Mouse (Mus musculus) E14TG2a.4 (cell line): ENCODE data around the gene Stard3.

Experiments used
- H3K27me3 ChIP-seq: 2 replicates; pipeline ENCODE4 v1.6.1; 2014; ENCODE audit warnings: low read length, control low read depth; ENCODE audit not compliant: insufficient read depth
- H3K36me3 ChIP-seq: 2 replicates; pipeline ENCODE4 v1.6.1; 2014; ENCODE audit warnings: low read length, control low read depth; ENCODE audit not compliant: insufficient read depth
- H3K4me1 ChIP-seq: replicated peaks from 2 replicates; pipeline ENCODE4 v1.6.1; 2014; ENCODE audit warnings: low read depth, low read length, control low read depth
- H3K4me3 ChIP-seq: replicated peaks from 2 replicates; pipeline ENCODE4 v1.5.1; 2014; ENCODE audit warnings: mild to moderate bottlenecking, low read length
- H3K9me3 ChIP-seq: 2 replicates; pipeline ENCODE4 v1.6.1; 2014; ENCODE audit warnings: low read length, control low read depth
- CTCF ChIP-seq: conservative IDR thresholded peaks from 2 replicates; pipeline ENCODE4 v1.5.1; 2014; ENCODE audit warnings: low read length
- NANOG ChIP-seq: IDR thresholded peaks from 2 replicates; pipeline ENCODE4 v1.6.1; 2014; ENCODE audit warnings: borderline replicate concordance, low read length, mixed read lengths
- POU5F1 ChIP-seq: IDR thresholded peaks from 2 replicates; pipeline ENCODE4 v1.6.1; 2014; ENCODE audit warnings: low read length, borderline replicate concordance

Stard3 gene

GRCm38 (mm10) chr11:98363817-98364216 lies 5.6 kb downstream of the Stard3 start:
- Histone ChIP-seq H3K4me3 (no peak overlapping the region), H3K4me1 (peaks cover 49% of the 10 kb centered on the region)
- no peak for TF ChIP-seq POU5F1
- no peak for TF ChIP-seq CTCF
- TF ChIP-seq NANOG = no peak

GRCm38 (mm10) chr11:98364410-98364809 lies 6.2 kb downstream of the Stard3 start:
- H3K9me3 ChIP-seq = no peaks in the 10 kb centered on the region
- no peaks in the 10 kb centered on the region for H3K27me3 ChIP-seq
- no peak overlapping the region for H3K4me3 ChIP-seq
- TF ChIP-seq CTCF = no peak
- no peak for TF ChIP-seq NANOG
- no peak for TF ChIP-seq POU5F1
- H3K4me1 ChIP-seq = peaks cover 49% of the 10 kb centered on the region
- peaks cover 8% of the 10 kb centered on the region; the same call in 1 of the 2 replicates for H3K36me3 ChIP-seq

More at GRCm38 (mm10) chr11:98363817-98364216, 5.6 kb downstream of the Stard3 start:
- Histone ChIP-seq H3K9me3 (no peaks in the 10 kb centered on the region), H3K27me3 (no peaks in the 10 kb centered on the region), H3K36me3 (peaks cover 8% of the 10 kb centered on the region; the same call in 1 of the 2 replicates)

GRCm38 (mm10) chr11:98366290-98366689 lies 8.1 kb downstream of the Stard3 start:
- peaks cover 56% of the 10 kb centered on the region for H3K4me1 ChIP-seq
- no peak for TF ChIP-seq CTCF
- TF ChIP-seq POU5F1 = no peak
- no peak for TF ChIP-seq NANOG
- 0 out of 2 replicates have a peak overlapping the region, but pooled peaks have one; percentile 13 for H3K4me3 ChIP-seq
- H3K9me3 ChIP-seq = no peaks in the 10 kb centered on the region
- H3K36me3 ChIP-seq = no peaks in the 10 kb centered on the region; the same call in 1 of the 2 replicates
- H3K27me3 ChIP-seq = no peaks in the 10 kb centered on the region

GRCm38 (mm10) chr11:98367171-98367862 lies 9.1 kb downstream of the Stard3 start:
- no peaks in the 10 kb centered on the region; the same call in 1 of the 2 replicates for H3K36me3 ChIP-seq
- TF ChIP-seq NANOG = no peak
- no peak for TF ChIP-seq CTCF
- no peak for TF ChIP-seq POU5F1
- no peak overlapping the region for H3K4me3 ChIP-seq
- H3K4me1 ChIP-seq = peaks cover 56% of the 10 kb centered on the region
- no peaks in the 10 kb centered on the region for H3K9me3 ChIP-seq
- H3K27me3 ChIP-seq = no peaks in the 10 kb centered on the region

GRCm38 (mm10) chr11:98367863-98368186 lies 9.7 kb downstream of the Stard3 start:
- no peak for TF ChIP-seq NANOG
- Histone ChIP-seq H3K27me3 (no peaks in the 10 kb centered on the region), H3K9me3 (no peaks in the 10 kb centered on the region), H3K36me3 (peaks cover 3% of the 10 kb centered on the region; the same call in 1 of the 2 replicates), H3K4me1 (peaks cover 57% of the 10 kb centered on the region), H3K4me3 (no peak overlapping the region)

- Histone ChIP-seq H3K9me3 (no peaks in the 10 kb centered on the region), H3K27me3 (no peaks in the 10 kb centered on the region), H3K4me1 (peaks cover 52% of the 10 kb centered on the region), H3K36me3 (peaks cover 11% of the 10 kb centered on the region), H3K4me3 (no peak overlapping the region)
- TF ChIP-seq CTCF (no peak), NANOG (no peak), POU5F1 (no peak)
Measured at GRCm38 (mm10) chr11:98369337-98369736, 11.2 kb downstream of the Stard3 start.

- Histone ChIP-seq H3K4me3 (peak overlapping the region; percentile 67; the same call in 1 of the 2 replicates), H3K36me3 (peaks cover 23% of the 10 kb centered on the region), H3K9me3 (no peaks in the 10 kb centered on the region), H3K4me1 (peaks cover 62% of the 10 kb centered on the region), H3K27me3 (no peaks in the 10 kb centered on the region)
- TF ChIP-seq NANOG (no peak), POU5F1 (no peak), CTCF (no peak)
Measured at GRCm38 (mm10) chr11:98370588-98370987, 12.4 kb downstream of the Stard3 start.

- no peaks in the 10 kb centered on the region for H3K9me3 ChIP-seq
- peaks cover 34% of the 10 kb centered on the region for H3K36me3 ChIP-seq
- H3K4me3 ChIP-seq = peak overlapping the region; percentile 67
- no peaks in the 10 kb centered on the region for H3K27me3 ChIP-seq
- TF ChIP-seq NANOG (no peak), POU5F1 (no peak), CTCF (no peak)
- H3K4me1 ChIP-seq = peaks cover 64% of the 10 kb centered on the region
Measured at GRCm38 (mm10) chr11:98371556-98372240, 13.5 kb downstream of the Stard3 start.

- no peaks in the 10 kb centered on the region for H3K27me3 ChIP-seq
- peak overlapping the region; percentile 67 for H3K4me3 ChIP-seq
- no peak for TF ChIP-seq POU5F1
- no peak for TF ChIP-seq NANOG
- peak; percentile 99 for TF ChIP-seq CTCF
- no peaks in the 10 kb centered on the region for H3K9me3 ChIP-seq
- H3K4me1 ChIP-seq = peaks cover 70% of the 10 kb centered on the region
- H3K36me3 ChIP-seq = peaks cover 41% of the 10 kb centered on the region
Measured at GRCm38 (mm10) chr11:98372406-98372805, 14.2 kb downstream of the Stard3 start.
